Mouse (Mus musculus): ENCODE measurements at regions not wholly inside any gene's neighbourhood (a gene's known extent, or its start where the extent isn't known, plus 50 kb on each side); places are given as distances from the start of the nearest gene placed in this dataset.

DNA sequence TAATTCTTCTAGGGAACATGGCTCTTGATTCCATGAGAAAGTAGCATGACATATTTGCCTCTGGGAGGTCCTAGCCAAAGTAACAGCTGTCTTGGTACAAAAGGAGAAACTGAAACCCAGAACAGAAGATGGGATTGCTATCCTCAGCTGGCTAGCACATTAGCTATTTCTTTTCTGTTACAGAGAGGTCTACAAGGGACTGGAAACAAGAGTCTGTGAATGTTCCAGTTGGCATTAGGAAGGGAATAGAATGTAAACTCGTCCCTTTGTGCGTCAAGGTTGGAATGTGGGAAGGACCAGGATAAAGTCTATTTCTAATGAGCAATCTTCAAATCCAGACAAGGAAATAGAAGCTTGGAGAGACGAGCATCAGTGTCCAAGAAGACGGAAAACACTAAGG lies 116.7 kb downstream of the Gm12728 start:
- TF ChIP-seq CTCF (IDR thresholded peaks at IDR 0.05; ENCODE audit: control insufficient read depth, insufficient read depth, low read length) (no peak), POLR2A (IDR thresholded peaks at IDR 0.05; ENCODE audit: borderline replicate concordance, control insufficient read depth, low read depth, low read length) (no peak)
